Mouse (Mus musculus) adrenal gland, adult 18-20 months (tissue): ENCODE results near the gene Spred3. TPM values are rescaled to one million over a fixed set of nuclear protein-coding genes. Genes with fewer than 3 reads are reported as not detected.
A peak's percentile ranks its signal among the peaks of the same experiment; 100 is the strongest.
"Not testable (repeated sequence)": the region's sequence is repeated elsewhere in the genome, so short reads cannot be mapped to it uniquely, and the experiment has no call there.

Experiments
- DNase-seq, 2 experiments: peaks; one replicate each; pipeline ENCODE4 v3.0.0; 2021 to 2022; ENCODE audit warnings: low spot score in 2 of 2
- total RNA-seq, 2 experiments: library from RNA; stranded (reverse); gene quantifications; 1 replicate in 1 of 2; 2 replicates in 1 of 2; pipeline ENCODE4 v1.2.3; 2021

Gene Spred3
- total RNA-seq, 2 experiments from 2014 or later, result 5.3 to 7.0 TPM

GRCm38 (mm10) chr7:29169231-29170065 is 763 bp downstream of the Spred3 start:
- DNase-seq, result peak; percentile 66 to 75

- DNase-seq, result no peak
Measured at GRCm38 (mm10) chr7:29168791-29169230, 1.4 kb downstream of the Spred3 start.

GRCm38 (mm10) chr7:29168121-29168695 is 2.0 kb downstream of the Spred3 start:
- no peak for DNase-seq

- no peak for DNase-seq
Measured at GRCm38 (mm10) chr7:29167656-29168055, 2.6 kb downstream of the Spred3 start.

- no peak for DNase-seq
Measured at GRCm38 (mm10) chr7:29162750-29163525, 7.3 kb downstream of the Spred3 start.

- no peak for DNase-seq
Measured at GRCm38 (mm10) chr7:29162294-29162693, 7.9 kb downstream of the Spred3 start.

- DNase-seq, result no peak
Measured at GRCm38 (mm10) chr7:29158264-29158663, 11.9 kb downstream of the Spred3 start.

DNA sequence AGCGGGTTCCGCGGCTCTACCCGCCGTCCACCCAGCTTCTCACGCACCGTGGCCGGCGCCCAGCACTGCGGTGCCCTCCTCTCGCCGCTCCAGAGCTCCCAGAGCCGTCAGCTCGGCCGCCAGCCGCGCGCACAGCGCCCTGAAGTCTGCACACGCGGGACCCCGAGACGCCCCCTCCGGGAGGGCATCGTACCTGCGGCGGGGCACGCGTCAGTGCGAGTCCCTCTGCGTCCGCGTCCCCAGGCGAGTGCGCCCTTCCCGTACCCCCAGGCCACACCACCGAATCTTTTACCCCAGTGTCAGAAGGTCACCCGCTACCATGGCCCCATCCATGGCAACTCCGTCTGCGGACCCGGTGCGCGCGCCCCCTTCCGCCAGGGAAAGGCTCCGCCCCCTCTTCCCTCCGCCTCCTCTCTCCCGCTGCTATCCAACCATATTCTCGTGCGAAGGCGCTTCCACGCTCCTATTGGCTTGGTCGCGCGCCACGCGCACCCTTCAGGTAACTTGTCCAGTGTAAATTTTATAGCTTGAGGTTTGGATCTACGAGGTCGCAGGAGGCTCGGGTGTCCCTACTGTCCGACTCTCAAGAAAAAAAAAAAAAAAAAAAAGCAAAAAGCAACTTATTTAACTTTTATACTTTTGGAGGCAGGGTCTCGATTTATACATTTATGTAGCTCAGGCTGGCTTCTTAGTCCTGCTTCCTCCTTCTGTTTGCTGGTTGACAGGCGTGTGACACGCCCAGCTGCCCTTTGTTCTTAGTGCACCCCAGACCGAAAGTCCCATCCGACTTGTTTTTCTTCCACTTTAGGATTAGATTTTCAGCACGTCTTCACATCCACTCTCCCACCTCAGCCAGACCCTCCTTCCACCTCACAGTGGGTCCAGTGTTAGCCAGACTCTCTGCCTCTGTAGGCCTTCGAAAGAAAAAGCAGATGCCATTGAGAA is 14.1 kb downstream of the Spred3 start, which contains the start of gene Fam98c:
Gene Fam98c (minus strand): TSS at position 397 of the 945 bp plus-strand sequence.
- DNase-seq, result peak; percentile 76

- peak; percentile 86 to 90 for DNase-seq
Measured at GRCm38 (mm10) chr7:29155196-29155837, 14.9 kb downstream of the Spred3 start.

- DNase-seq, result no peak
Measured at GRCm38 (mm10) chr7:29154018-29154720, 16.0 kb downstream of the Spred3 start.

GRCm38 (mm10) chr7:29151486-29151885 is 18.7 kb downstream of the Spred3 start:
- DNase-seq, result no peak

- no peak for DNase-seq
Measured at GRCm38 (mm10) chr7:29148771-29149170, 21.4 kb downstream of the Spred3 start.

GRCm38 (mm10) chr7:29146625-29147367 is 23.4 kb downstream of the Spred3 start:
- no peak for DNase-seq

DNA sequence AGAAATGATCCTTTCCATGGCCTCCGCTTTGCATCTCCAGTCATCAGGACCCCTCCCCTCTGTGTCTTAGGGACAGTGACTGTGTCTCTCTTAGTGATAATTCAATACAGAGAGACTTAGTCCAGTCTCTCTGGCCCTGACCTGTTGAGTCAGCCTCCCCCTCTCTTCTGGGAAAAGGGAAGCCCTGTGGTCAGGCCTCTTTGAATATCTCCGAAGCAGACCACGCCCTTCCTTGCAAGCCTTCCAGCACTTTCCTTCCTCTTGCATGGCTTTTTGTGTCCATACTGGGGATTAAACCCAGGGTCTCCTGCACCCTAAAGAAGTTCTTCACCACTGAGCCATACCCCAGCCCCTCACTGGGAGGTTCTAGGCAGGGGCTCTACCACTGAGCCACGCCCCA is 26.2 kb downstream of the Spred3 start:
- no peak for DNase-seq

GRCm38 (mm10) chr7:29141416-29141815 is 28.8 kb downstream of the Spred3 start:
- no peak for DNase-seq

DNA sequence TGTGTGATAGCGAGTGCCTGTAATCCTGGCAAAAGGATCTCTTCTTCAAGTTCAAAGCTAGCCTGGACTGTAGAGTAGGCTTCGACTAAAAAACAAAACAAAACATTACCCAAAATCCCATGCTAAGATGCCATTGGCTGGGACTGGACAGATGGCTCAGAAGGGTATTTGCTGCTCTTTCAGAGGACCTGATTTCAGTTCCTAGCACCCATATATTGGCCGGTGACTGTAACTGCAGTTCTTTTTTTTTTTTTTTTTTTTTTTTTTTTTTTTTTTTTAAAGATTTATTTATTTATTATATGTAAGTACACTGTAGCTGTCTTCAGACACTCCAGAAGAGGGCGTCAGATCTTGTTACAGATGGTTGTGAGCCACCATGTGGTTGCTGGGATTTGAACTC is 31.0 kb downstream of the Spred3 start:
- DNase-seq, result not testable (repeated sequence)

DNA sequence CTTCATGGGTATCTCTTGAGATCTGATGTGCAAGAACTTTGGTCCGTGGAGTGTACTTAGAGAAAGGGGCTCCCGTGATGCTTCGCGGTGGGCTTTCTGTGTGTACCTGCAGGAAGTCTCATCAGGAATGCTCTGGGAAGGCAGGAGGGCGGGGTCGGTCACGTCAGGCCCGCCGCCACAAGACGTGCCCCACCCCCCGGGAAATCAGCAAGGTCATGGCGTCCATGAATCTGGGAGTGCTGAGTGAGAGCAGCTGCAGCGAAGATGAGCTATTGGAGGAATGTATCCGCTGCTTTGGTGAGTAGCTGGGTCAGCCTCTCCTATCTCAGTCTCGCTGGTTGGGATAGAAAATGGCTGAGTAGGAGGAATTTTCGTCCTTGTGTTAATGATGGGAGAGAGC is 32.8 kb downstream of the Spred3 start:
- no peak for DNase-seq

DNA sequence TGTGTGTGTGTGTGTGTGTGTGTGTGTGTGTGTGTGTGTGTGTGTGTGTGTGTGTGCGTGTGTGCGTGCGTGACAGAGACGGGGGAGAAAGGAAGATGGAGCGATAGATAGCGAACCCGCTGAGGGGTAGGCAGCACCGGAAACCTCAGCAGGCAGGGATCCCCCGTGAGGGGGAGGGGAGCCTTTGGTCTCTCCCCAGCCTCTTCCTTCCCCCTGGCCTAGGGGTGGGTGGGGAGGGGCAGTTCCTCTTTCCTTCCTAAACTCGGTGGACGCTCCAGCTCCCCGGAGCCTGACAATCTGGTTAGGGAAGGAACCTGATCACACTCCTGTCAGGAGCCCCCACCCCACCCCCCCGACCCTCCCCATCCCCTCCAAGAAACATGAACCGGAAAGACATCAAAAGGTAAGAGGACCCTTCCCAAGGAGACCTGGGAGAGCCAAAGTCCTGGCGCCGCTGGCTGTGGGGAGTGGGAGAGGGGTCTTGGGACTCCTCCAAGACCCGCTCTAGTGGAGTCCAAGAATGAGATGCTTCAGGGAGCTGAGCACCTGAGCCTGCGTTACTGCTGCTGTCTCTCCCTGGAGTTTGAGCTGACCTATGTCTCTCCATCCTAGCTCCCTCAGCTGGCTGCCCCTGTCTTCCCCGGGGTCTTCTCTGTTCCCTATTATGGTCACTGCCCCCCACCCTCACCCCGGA is 35.4 kb downstream of the Spred3 start, which contains the start of gene Rasgrp4:
Gene Rasgrp4 (plus strand): TSS at position 159 of the 694 bp plus-strand sequence.
- DNase-seq, result no peak
